Mouse (Mus musculus): ENCODE data around the gene Prkci. TPM values are rescaled to one million over a fixed set of nuclear protein-coding genes. Genes with fewer than 3 reads are reported as not detected.

Prkci gene
- polyA plus RNA-seq, 1 experiment from 2014 or later, result 48.4 TPM

- Histone ChIP-seq H3K27ac (ENCODE audit: low read depth, low read length) (no peak overlapping the region), H3K27me3 (ENCODE audit: control insufficient read depth, insufficient read depth, low read length) (no peaks in the 10 kb centered on the region), H3K36me3 (ENCODE audit: control insufficient read depth, insufficient read depth, low read length) (no peaks in the 10 kb centered on the region), H3K4me2 (replicated peaks; ENCODE audit: low read depth, low read length) (peak overlapping the region; percentile 17; the same call in 1 of the 2 replicates), H3K4me1 (ENCODE audit: control insufficient read depth, insufficient read depth, low read length) (peaks cover 6% of the 10 kb centered on the region; the same call in 1 of the 2 replicates), H3K9me3 (ENCODE audit: control insufficient read depth, low read length) (no peaks in the 10 kb centered on the region), H3K4me3 (ENCODE audit: low read length) (no peak overlapping the region), H3K9ac (ENCODE audit: low read depth, low read length) (no peak overlapping the region)
- WGBS, result 44% methylated on average over 12 of the region's 12 CpGs
- ATAC-seq (ENCODE audit: low FRiP score, low TSS enrichment), result peak; percentile 51; the same call in 1 of the 2 replicates
Measured at GRCm38 (mm10) chr3:31083507-31084245, 88.1 kb downstream of the Prkci start.

- no peak overlapping the region for H3K4me2 ChIP-seq (replicated peaks; ENCODE audit: low read depth, low read length)
- H3K9me3 ChIP-seq (ENCODE audit: control insufficient read depth, low read length), result no peaks in the 10 kb centered on the region
- ATAC-seq (ENCODE audit: low FRiP score, low TSS enrichment), result no peak
- H3K36me3 ChIP-seq (ENCODE audit: control insufficient read depth, insufficient read depth, low read length), result no peaks in the 10 kb centered on the region
- no peak overlapping the region for H3K27ac ChIP-seq (ENCODE audit: low read depth, low read length)
- H3K4me3 ChIP-seq (ENCODE audit: low read length), result no peak overlapping the region
- no peak overlapping the region for H3K9ac ChIP-seq (ENCODE audit: low read depth, low read length)
- H3K4me1 ChIP-seq (ENCODE audit: control insufficient read depth, insufficient read depth, low read length), result peaks cover 9% of the 10 kb centered on the region; the same call in 1 of the 2 replicates
- 93% methylated on average over 3 of the region's 3 CpGs for WGBS
- no peaks in the 10 kb centered on the region for H3K27me3 ChIP-seq (ENCODE audit: control insufficient read depth, insufficient read depth, low read length)
Measured at GRCm38 (mm10) chr3:31085000-31085399, 89.5 kb downstream of the Prkci start.

- H3K9me3 ChIP-seq (ENCODE audit: control insufficient read depth, low read length), result no peaks in the 10 kb centered on the region
- no peaks in the 10 kb centered on the region for H3K36me3 ChIP-seq (ENCODE audit: control insufficient read depth, insufficient read depth, low read length)
- H3K27me3 ChIP-seq (ENCODE audit: control insufficient read depth, insufficient read depth, low read length), result no peaks in the 10 kb centered on the region
- no peak overlapping the region for H3K9ac ChIP-seq (ENCODE audit: low read depth, low read length)
- WGBS, result 47% methylated on average over 10 of the region's 10 CpGs
- no peak for ATAC-seq (ENCODE audit: low FRiP score, low TSS enrichment)
- H3K27ac ChIP-seq (ENCODE audit: low read depth, low read length), result no peak overlapping the region
- H3K4me2 ChIP-seq (replicated peaks; ENCODE audit: low read depth, low read length), result no peak overlapping the region
- peaks cover 8% of the 10 kb centered on the region; the same call in 1 of the 2 replicates for H3K4me1 ChIP-seq (ENCODE audit: control insufficient read depth, insufficient read depth, low read length)
- no peak overlapping the region for H3K4me3 ChIP-seq (ENCODE audit: low read length)
Measured at GRCm38 (mm10) chr3:31088789-31089775, 93.5 kb downstream of the Prkci start.

GRCm38 (mm10) chr3:31089956-31090355 is 94.4 kb downstream of the Prkci start:
- no peak for ATAC-seq (ENCODE audit: low FRiP score, low TSS enrichment)
- WGBS, result 48% methylated on average over 7 of the region's 7 CpGs
- Histone ChIP-seq H3K4me3 (ENCODE audit: low read length) (no peak overlapping the region), H3K9me3 (ENCODE audit: control insufficient read depth, low read length) (no peaks in the 10 kb centered on the region), H3K27ac (ENCODE audit: low read depth, low read length) (no peak overlapping the region), H3K9ac (ENCODE audit: low read depth, low read length) (no peak overlapping the region), H3K36me3 (ENCODE audit: control insufficient read depth, insufficient read depth, low read length) (no peaks in the 10 kb centered on the region), H3K4me2 (replicated peaks; ENCODE audit: low read depth, low read length) (no peak overlapping the region), H3K4me1 (ENCODE audit: control insufficient read depth, insufficient read depth, low read length) (peaks cover 8% of the 10 kb centered on the region; the same call in 1 of the 2 replicates), H3K27me3 (ENCODE audit: control insufficient read depth, insufficient read depth, low read length) (no peaks in the 10 kb centered on the region)

- peak overlapping the region; percentile 96 for H3K4me3 ChIP-seq (ENCODE audit: low read length)
- H3K4me1 ChIP-seq (ENCODE audit: control insufficient read depth, insufficient read depth, low read length), result peaks cover 17% of the 10 kb centered on the region; the same call in 1 of the 2 replicates
- ATAC-seq (ENCODE audit: low FRiP score, low TSS enrichment), result no peak
- H3K9me3 ChIP-seq (ENCODE audit: control insufficient read depth, low read length), result no peaks in the 10 kb centered on the region
- H3K27me3 ChIP-seq (ENCODE audit: control insufficient read depth, insufficient read depth, low read length), result no peaks in the 10 kb centered on the region
- 3% methylated on average over 13 of the region's 13 CpGs for WGBS
- H3K9ac ChIP-seq (ENCODE audit: low read depth, low read length), result peak overlapping the region; percentile 94; the same call in 1 of the 2 replicates
- peak overlapping the region; percentile 99 for H3K27ac ChIP-seq (ENCODE audit: low read depth, low read length)
- H3K4me2 ChIP-seq (replicated peaks; ENCODE audit: low read depth, low read length), result peak overlapping the region; percentile 72
- H3K36me3 ChIP-seq (ENCODE audit: control insufficient read depth, insufficient read depth, low read length), result no peaks in the 10 kb centered on the region; the same call in 1 of the 2 replicates
Measured at GRCm38 (mm10) chr3:31093196-31093595, 97.6 kb downstream of the Prkci start.

- WGBS, result under 1% methylated on average over 39 of the region's 58 CpGs
- H3K27ac ChIP-seq (ENCODE audit: low read depth, low read length), result peak overlapping the region; percentile 99
- peak overlapping the region; percentile 96 for H3K4me3 ChIP-seq (ENCODE audit: low read length)
- H3K4me1 ChIP-seq (ENCODE audit: control insufficient read depth, insufficient read depth, low read length), result peaks cover 22% of the 10 kb centered on the region; the same call in 1 of the 2 replicates
- ATAC-seq (ENCODE audit: low FRiP score, low TSS enrichment), result peak; percentile 67
- H3K27me3 ChIP-seq (ENCODE audit: control insufficient read depth, insufficient read depth, low read length), result no peaks in the 10 kb centered on the region
- H3K9me3 ChIP-seq (ENCODE audit: control insufficient read depth, low read length), result no peaks in the 10 kb centered on the region
- H3K4me2 ChIP-seq (replicated peaks; ENCODE audit: low read depth, low read length), result peak overlapping the region; percentile 72
- no peaks in the 10 kb centered on the region; the same call in 1 of the 2 replicates for H3K36me3 ChIP-seq (ENCODE audit: control insufficient read depth, insufficient read depth, low read length)
- H3K9ac ChIP-seq (ENCODE audit: low read depth, low read length), result peak overlapping the region; percentile 94
Measured at GRCm38 (mm10) chr3:31093627-31094351, 98.2 kb downstream of the Prkci start.

- H3K9me3 ChIP-seq (ENCODE audit: control insufficient read depth, low read length), result no peaks in the 10 kb centered on the region
- peak within 1 kb of the TSS; percentile 96 for H3K4me3 ChIP-seq (ENCODE audit: low read length)
- H3K27ac ChIP-seq (ENCODE audit: low read depth, low read length), result peak within 1 kb of the TSS; percentile 99
- H3K4me1 ChIP-seq (ENCODE audit: control insufficient read depth, insufficient read depth, low read length), result peaks cover 23% of the 10 kb centered on the region
- peak within 1 kb of the TSS; percentile 72 for H3K4me2 ChIP-seq (replicated peaks; ENCODE audit: low read depth, low read length)
- H3K9ac ChIP-seq (ENCODE audit: low read depth, low read length), result peak within 1 kb of the TSS; percentile 94
- no peaks in the 10 kb centered on the region; the same call in 1 of the 2 replicates for H3K36me3 ChIP-seq (ENCODE audit: control insufficient read depth, insufficient read depth, low read length)
- under 1% methylated on average over 61 of the region's 109 CpGs for WGBS
- ATAC-seq (ENCODE audit: low FRiP score, low TSS enrichment), result peak; percentile 96
- no peaks in the 10 kb centered on the region for H3K27me3 ChIP-seq (ENCODE audit: control insufficient read depth, insufficient read depth, low read length)
Measured at GRCm38 (mm10) chr3:31094531-31095178, 99.1 kb downstream of the Prkci start, which contains the start of gene Skil. Gene Skil (plus strand): TSS chr3:31095058.

- Histone ChIP-seq H3K9me3 (ENCODE audit: control insufficient read depth, low read length) (no peaks in the 10 kb centered on the region), H3K9ac (ENCODE audit: low read depth, low read length) (peak overlapping the region; percentile 94), H3K27ac (ENCODE audit: low read depth, low read length) (peak overlapping the region; percentile 99), H3K4me1 (ENCODE audit: control insufficient read depth, insufficient read depth, low read length) (peaks cover 28% of the 10 kb centered on the region), H3K36me3 (ENCODE audit: control insufficient read depth, insufficient read depth, low read length) (no peaks in the 10 kb centered on the region; the same call in 1 of the 2 replicates), H3K4me2 (replicated peaks; ENCODE audit: low read depth, low read length) (peak overlapping the region; percentile 72), H3K27me3 (ENCODE audit: control insufficient read depth, insufficient read depth, low read length) (no peaks in the 10 kb centered on the region), H3K4me3 (ENCODE audit: low read length) (peak overlapping the region; percentile 96)
- peak; percentile 45 for ATAC-seq (ENCODE audit: low FRiP score, low TSS enrichment)
- under 1% methylated on average over 20 of the region's 39 CpGs for WGBS
Measured at GRCm38 (mm10) chr3:31095179-31095490, 99.6 kb downstream of the Prkci start.
